Comparison of ENCODE assay signal across 22 mouse cellular contexts in the genomic region with DNA sequence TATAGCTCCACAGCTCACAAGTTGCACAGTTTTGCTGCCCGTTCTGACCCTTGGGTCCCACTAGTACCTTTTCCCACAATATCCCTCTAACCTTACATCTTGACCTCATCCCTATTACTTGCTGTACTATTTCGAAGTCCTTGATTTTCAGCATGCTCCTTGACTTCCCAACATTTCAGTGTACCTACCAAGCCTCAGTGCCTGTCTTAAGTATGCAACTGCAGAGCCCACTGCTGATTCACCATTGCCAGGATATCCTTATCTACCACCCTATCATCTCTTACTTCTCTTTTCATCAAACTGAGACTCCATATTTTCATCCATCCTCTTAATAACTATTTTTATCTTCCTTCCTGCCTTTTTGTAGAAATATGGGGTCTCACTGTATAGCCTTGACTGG. TPM values are rescaled to one million over a fixed set of nuclear protein-coding genes. Genes with fewer than 3 reads are reported as not detected.
DNase-seq lines count a peak whose midpoint lies in the region; TF ChIP-seq lines count a peak whose summit lies in the region.
"Had no signal": no experiment of that assay in that cellular context is flagged by ENCODE, and none has a peak within 500 bp of the region (broad histone marks: within the 10 kb centered on the region; RNA-seq: fewer than 3 reads in every experiment).

No protein-coding gene starts in this region.

- intact Hi-C loops in heart, postnatal 10 days (cut with DNase I) = loop anchor here (10.0 kb wide), 1 partner anchor 255 kb away; no protein-coding TSS in a partner anchor

- peak; percentile 61 for DNase-seq in heart, adult 11 months
- DNase-seq in heart, postnatal 10 days = no peak
- DNase-seq in 416B (ENCODE audit: low read depth) = peak; percentile 50
- no peak for DNase-seq in thymus, postnatal 36 days
- no peak for DNase-seq in heart, adult 18-20 months
- DNase-seq: adrenal gland, adult 8-10 months; adrenal gland, postnatal 14 days; adrenal gland, postnatal 36 days; cerebellum, adult 11-12 months; cerebellum, adult 2 months; cerebellum, adult 9-10 months; cerebellum, postnatal 10 days; cerebellum, postnatal 25 days had no signal

- no peak for TF ChIP-seq CTCF in embryonic fibroblast, embryonic 13.5 days (IDR thresholded peaks at IDR 0.05; ENCODE audit: borderline replicate concordance, insufficient read depth, low read length)

- no peak overlapping the region for H3K4me3 ChIP-seq in embryonic fibroblast, embryonic 13.5 days (ENCODE audit: insufficient read depth, low read length)
- H3K4me3 ChIP-seq: embryonic facial prominence, embryonic 10.5 days; embryonic facial prominence, embryonic 12.5 days; erythroblast, embryonic 14.5 days; forebrain, embryonic 10.5 days; forebrain, embryonic 12.5 days had no signal

- TF ChIP-seq POLR2A in embryonic fibroblast, embryonic 13.5 days (IDR thresholded peaks at IDR 0.05; ENCODE audit: low read depth, low read length) = no peak

- peak overlapping the region; percentile 11; the same call in 1 of the 2 replicates for H3K27ac ChIP-seq in embryonic fibroblast, embryonic 13.5 days (ENCODE audit: insufficient read depth, low read length)
- H3K27ac ChIP-seq: embryonic facial prominence, embryonic 10.5 days; embryonic facial prominence, embryonic 12.5 days; forebrain, embryonic 10.5 days; forebrain, embryonic 12.5 days had no signal

- peaks cover 10% of the 10 kb centered on the region for H3K4me1 ChIP-seq in embryonic fibroblast, embryonic 13.5 days (ENCODE audit: control insufficient read depth, insufficient read depth, low read length)
- H3K4me1 ChIP-seq: embryonic facial prominence, embryonic 10.5 days; embryonic facial prominence, embryonic 12.5 days; forebrain, embryonic 10.5 days; forebrain, embryonic 12.5 days had no signal

RNA-seq across cellular contexts. Expression of a gene that starts 9.8 kb away (rescaled TPM):
- total RNA-seq in heart, postnatal 10 days (2021) = under 1 TPM; 0.65 to 0.67 TPM
- 60.3 and 202 TPM in 2 replicates for polyA plus RNA-seq in embryonic fibroblast, embryonic 13.5 days (2011; ENCODE audit: insufficient read length, low read depth, missing spikeins)
- under 1 TPM; 0.52 to 0.69 TPM for total RNA-seq in heart, adult 18-20 months (2021)
- polyA plus RNA-seq: activated CD4-positive, CD25-positive, alpha-beta regulatory T cell, adult 4 months; erythroblast, embryonic 14.5 days; forebrain, embryonic 10.5 days; forebrain, embryonic 14.5 days; forebrain, embryonic 16.5 days had no signal

Comparison
In these comparisons a context has a peak if more than half of its experiments do, and no peak if none do; other contexts are left out.
1. DNase-seq: peak in heart, adult 11 months (single experiment) and 416B (single experiment); none in heart, postnatal 10 days (0 of 2), thymus, postnatal 36 days (0 of 2) and heart, adult 18-20 months (0 of 2).